Mouse (Mus musculus) T-cell, adult 2 months (primary cell): ENCODE measurements around the gene Egfr.

Source experiments
- DNase-seq: peaks from one replicate; pipeline ENCODE4 v3.0.0; 2022; ENCODE audit warnings: low spot score

The Egfr gene

DNA sequence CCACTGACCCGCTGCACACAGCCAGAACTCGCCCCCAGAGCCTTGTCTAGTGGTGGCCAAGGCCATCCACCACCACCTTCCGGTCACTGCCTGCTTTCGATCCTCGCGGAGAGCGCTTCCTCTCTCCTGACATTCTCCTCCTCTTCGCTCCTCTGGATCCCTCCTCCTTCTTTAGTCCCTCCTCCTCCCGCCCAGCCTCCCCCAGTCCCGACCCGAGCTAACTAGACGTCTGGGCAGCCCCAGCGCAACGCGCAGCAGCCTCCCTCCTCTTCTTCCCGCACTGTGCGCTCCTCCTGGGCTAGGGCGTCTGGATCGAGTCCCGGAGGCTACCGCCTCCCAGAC, at the start of gene Egfr:
TSS of gene Egfr (plus strand) at position 197 of the 342 bp plus-strand sequence.
- DNase-seq = no peak

DNA sequence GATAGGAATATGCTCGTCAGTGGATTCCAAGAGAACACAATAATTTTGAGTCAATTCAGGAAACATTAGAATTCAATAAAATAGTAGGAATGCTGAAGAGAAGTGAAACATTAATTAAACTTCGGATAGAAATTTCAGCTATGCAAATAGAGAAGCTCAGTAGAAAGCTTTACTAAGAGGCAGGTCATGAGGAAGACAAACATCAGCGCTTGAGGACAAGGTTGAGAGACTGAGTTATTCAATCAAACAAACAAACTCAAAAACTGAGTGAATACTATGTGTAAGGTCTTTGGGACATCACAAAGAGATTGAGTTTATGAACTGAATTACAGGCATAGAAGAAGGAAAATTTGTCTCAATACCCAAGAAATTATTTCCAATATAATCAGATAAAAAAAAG, 48.8 kb upstream of the Egfr start:
- no peak for DNase-seq

DNA sequence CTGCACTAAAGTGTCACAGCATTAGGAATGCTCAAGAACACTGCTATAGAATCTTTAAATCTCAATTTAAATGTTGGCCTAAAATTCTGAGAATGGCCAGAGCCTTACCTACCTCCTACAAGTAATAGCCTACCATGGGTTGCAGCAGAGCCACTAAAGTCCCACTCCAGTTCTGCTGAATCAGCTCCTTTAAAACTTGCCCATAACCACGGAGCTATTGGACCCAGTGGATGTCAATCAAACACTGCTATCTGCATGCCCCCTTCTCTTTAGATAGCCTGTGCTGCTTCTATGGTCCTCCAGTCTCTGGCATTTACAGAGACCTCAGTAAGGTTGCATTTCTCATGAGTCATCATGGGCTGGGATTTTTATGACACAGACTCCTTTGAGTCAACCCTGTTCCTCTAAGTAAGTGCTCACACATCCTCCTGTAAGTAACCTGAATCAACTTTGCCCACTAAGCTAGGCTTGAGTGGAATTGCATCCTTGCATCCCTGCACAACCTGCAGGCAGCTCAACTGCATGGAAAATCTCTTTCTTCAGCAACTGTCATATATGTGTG, 16.8 kb upstream of the Egfr start:
- DNase-seq = no peak

DNA sequence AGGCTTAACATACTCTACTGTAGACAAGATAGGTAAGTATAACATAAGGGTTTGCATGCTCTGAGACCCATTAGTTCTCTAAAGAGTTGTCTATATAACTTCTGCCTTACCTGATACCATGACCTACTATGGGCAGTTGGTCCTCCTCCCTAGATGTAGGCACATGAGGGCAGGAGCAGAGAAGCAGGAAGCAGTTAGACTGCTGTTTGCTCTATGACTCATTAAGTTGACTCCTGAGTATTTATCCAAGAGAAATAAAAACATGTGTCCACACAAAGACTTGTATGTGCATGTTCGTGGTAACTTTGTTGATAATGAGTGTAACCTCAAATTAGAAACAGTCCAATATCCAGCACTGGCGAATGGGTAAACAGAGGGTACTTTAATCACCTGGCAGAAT, 14.7 kb upstream of the Egfr start:
- no peak for DNase-seq

DNA sequence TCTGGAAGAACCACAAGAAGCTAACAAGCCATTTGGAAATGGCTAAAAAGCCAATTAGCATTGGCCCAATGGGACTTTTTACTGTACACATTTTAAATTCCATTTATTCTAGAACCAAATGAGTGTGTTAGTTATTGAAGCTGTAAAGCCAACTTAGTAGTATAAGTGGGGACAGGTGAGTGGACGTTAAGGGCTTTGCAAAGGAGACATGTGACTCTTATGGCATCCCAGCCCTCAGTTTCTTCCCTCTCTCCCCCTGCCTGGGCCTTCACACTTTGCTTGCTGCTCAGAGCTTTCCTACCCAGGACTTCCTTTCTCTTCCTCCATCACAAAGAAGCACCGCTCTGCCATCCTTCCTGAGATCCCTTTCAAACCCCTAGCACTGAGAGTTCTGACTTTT, 13.3 kb upstream of the Egfr start:
- no peak for DNase-seq

DNA sequence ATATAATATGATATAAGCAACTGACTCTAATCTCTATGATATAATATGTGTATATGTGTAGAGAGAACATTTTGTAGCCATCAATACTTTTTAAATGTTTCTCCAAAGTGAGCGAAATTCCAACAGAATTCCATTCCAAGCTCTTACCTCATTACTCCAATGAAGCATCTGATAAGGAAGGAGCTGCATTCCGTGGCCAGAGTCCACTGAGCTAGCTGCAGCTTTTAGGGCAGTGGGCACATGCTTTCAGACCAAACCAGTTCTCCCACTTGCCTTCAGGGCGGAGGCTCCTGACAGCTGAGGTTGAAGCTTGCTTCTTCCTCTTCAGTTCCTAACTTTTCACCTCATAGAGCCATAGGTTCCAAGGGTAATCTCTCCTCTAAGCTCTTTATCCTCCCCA, 12.8 kb upstream of the Egfr start:
- DNase-seq = no peak

DNA sequence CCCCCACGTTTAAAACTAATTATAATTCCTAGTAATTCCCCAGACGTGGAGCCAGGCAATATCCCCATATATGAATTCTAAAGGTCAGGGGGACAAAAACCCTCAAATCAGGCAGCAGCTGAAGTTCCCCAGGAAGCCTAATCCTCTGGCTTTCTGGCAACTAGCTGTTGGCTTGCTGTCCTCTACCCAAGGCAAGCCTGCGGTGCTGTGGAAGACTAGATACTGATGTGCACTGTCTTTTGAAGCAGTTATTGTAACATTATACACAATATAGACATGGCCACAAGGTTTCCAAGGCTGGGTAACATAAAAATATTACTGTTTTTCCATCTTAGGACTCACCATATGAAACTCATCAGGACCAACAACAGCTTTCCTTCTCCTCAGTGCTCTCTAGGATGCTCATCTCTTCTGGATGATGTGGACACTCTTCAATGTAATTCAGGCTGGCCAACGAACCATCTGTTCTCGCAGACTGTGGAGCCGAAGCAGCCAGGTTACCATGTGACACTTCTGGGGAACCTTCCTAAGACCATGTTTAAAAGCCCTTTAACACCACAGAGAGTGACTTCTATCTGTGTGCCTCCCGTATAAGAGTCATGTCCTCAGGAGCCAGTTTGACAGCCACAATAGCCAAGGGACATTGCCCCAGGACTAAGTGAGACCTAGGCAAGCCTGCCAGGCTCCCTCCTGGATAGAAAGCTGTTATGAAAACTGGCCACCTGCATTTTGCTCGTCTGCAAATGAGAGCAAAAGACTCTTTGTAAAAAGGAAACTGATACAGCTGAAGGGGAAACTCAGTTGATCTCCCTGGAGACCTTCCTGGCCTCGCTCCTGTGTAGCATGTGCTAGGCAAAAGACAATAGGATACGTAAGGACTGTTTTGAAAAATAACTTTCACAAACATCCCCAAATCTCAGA, 11.1 kb upstream of the Egfr start:
- DNase-seq = no peak

DNA sequence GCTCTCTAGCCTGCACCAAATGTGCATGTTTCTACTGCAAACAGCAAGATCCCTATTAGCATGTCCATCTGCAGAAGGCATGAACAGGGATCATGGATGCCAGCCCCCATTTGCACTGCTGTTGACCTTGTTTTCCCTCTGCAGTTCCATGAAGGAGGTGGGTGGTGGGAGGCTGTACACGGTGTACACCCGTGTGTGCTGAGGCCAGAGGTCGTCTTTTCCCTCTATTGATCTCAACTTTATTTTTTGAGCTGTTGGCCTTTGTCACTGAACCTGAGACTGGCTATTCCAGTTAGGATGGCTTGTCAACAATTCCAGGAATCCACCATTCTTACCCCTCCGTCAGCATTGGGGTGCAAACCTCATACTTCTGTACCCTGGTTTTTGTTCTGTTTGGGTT, 9.8 kb upstream of the Egfr start:
- DNase-seq = no peak

DNA sequence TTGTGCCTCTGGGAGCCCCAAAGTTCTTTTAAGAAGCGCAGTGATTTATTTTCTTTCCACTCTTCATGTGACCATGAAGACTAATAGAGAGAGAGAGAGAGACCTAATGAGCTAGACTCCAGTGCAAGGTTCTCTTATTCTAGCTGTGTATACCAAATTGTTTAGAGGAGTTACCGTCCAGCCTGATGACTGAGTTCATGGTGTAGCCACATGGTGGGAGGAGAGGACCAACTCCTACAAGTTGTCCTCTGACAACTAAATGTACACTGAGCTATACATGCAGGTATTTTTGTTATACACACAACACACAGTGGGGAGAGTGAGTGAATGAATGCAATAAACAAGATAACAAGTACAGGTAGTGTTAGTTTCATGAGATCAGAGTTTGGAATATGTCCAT, 9.2 kb upstream of the Egfr start:
- DNase-seq = no peak

DNA sequence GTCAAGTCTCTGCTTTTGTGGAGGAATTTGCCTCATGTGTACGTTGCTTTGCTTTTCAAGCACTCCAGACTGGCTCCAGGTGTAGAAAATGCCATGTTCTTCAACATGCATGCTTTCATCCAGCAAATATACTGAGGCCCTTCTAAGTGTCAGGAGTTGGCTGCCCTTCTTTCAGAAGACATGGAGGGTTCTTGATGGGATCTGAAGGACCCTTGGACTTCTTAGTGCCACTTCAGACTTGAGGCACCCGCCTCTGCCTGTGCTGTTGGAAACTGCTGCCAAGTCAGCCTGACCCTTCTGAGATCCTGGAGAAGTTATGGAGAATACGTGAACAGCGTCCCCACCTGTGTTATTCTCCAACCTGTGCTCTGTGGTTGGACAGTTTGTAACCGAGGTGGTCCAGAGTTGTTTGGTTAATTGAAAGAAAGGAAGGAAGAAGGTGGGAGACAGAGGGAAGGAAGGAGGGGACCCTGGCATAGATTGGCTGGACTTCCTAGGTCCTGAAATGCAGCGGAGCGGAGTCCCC, 483 bp upstream of the Egfr start:
- no peak for DNase-seq

DNA sequence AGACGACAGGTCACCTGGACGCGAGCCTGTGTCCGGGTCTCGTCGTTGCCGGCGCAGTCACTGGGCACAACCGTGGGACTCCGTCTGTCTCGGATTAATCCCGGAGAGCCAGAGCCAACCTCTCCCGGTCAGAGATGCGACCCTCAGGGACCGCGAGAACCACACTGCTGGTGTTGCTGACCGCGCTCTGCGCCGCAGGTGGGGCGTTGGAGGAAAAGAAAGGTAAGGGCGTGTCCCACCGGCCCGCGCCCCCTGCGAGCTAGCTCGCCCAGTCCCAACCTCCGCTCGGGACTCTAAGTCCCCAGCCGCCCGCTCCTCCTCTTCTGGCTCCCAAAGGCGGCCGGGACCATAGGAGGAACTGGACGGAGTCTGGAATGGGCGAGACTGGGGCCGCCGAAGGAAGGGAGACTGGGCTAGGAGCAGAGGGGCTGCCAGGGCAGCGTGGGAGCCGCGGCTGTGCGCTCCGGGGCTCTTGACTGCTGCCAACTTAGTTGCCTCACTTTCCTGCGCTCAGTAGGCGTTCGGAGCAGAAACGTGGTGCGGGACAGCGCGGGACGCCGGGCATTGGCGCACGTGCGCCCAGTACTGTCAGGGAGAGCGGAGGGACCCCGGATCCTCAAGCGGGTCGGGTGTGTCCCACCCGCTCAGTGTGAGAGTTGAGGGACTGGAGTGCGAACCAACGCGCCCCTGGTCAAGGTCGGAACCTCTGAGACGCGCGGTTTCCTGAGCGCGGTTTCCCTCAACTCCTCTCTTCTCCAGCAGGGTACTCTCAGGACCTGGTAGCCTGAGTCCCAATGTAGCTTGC, 548 bp downstream of the Egfr start:
- DNase-seq = no peak

DNA sequence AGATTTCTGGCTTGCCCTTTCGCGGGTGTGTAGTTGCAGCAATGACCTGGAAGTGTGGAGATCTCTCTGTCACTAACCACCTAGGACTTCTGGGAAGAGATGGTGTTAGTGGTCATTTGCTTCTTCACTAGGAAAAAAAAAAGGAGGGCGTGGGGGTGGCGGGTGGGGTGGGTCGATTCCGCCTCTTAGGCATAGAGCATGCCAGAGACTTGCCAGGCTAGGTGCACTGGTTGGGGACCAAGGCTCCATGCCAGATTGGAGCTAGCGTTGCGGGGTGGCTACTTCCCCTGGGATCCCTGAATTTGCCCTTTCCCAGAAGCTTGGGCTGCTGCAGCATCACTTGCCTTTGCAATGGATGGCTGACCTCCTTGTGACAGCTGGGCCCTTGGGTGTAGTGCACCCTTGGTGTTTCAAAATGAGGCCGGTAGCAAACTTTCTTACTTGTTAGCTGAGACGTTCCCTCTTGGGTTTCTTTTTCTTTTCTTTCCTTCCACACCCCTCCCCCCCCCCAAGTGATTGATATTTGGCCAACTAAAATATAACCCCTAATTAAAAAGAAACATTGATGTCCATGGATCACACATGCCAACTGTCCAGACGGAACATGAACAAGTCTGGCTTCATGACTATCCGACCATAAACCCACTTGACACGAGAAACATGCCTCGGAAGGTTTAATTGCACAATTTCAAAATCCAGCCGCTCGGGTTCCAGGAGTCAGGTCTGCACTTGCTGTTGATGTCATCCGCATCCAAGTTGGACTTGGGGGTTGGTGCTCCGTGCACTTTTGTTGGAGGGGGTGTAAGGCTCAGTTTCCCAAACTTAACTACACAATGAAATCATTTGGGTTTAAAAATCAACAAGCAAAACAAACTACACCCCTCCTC, 1.4 kb downstream of the Egfr start:
- no peak for DNase-seq

DNA sequence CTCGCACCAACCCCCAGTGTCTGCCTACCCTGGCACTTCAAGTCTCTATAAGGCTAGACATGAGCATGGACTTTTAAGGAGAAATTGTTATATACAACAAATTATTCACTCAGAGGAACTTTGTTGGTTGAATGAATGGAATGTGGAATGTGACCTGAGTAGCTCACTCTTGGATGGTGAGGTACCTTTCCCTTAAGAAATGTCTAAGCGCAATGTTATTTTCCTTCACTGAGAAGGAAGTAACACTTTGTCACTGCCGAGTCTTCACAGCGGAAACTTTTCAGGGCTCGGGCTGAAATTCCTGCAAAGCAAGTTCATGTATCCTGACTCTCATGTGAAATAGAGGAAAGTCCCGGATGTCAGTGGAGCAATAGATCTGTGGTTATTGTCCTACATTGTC, 7.9 kb downstream of the Egfr start:
- DNase-seq = no peak

DNA sequence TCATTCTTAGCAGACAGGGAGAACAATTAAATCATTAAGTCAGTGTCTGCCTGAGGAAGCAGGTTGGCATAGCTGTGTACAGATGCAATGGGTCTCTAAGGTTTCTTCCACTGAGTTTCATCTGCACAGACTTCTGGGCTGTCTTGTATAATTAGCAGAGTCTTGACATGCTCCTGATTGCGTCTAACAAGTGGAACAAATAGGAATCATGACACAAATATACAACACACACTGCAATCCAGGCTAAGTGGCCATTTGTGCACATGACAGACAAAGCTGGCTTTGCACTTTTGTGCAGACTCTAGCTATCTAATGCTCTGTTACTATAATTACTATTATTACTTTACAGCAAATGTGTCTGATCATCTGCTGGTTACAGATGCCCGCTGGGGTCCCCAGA, 9.2 kb downstream of the Egfr start:
- no peak for DNase-seq

DNA sequence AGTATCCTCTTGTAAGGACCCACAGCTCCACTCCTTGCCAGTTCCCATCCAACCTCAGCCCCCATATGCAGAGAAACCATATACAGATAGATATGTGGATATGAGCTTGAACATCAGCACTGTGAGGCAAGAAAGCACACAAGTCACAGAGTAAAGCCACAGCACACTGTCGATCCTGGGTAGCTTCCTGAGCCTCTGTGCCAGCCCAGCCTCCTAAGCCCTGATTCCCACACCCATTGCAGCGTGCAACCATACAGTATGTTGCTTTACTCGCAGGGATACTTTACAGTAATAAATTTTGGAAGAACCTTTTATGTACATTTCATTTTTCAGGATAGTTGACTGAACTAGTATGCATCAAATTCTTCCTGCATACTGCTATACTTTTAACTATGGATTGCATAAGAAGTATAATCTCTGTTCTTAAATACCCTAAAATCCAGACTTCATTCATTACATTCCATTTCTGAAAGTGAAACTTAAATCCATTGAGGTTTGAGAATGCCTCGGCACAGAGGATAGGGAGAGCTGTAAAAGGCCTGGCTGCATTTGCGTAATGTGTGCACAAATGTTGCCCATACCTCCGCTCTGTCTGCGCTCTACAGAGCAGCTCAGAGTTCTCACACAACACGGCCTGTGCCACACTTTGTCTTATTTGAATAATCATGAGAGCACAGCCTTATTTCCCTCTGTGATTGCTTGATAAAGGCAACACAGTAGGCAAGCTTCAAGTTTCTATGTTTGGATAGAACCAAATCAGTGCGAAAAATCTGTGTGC, 14.2 kb downstream of the Egfr start:
- DNase-seq = no peak

DNA sequence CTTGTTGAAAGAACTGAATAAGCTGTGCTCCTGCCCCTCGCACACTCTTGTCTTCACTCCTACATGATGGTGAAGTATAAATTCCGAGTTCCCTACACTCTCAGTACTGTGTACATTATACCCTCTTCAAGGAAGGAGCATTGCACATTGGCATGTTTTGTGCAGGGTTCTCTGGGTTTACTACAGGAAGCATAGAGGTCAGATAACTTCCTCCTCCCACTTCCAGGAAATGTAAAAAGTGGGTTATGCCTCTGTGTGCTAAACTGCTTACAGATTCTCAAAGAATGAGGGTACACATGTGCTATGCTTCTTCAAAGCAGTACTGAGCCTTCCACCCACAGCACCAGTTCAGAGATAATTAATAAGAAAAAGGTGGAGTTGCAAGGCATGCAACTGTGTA, 16.0 kb downstream of the Egfr start:
- no peak for DNase-seq

DNA sequence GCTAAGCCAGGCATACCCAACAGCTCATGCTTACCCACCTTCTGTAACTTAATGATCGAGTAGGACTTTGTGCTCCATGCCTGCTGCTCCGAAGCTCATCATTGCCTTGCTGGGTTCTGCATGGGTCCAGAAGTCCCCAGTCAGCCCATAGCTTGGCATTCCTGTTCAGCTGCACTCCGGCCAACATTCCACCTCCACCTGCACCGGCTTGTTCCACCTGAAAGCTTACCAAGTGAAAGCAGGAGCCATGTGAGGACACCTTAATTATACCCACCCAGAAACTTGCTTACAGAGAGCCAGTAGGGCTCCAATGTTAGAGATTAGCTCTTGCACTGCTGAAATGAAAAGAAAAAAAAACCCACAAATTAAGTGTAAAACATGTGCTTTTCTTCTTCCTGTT, 17.3 kb downstream of the Egfr start:
- DNase-seq = no peak

DNA sequence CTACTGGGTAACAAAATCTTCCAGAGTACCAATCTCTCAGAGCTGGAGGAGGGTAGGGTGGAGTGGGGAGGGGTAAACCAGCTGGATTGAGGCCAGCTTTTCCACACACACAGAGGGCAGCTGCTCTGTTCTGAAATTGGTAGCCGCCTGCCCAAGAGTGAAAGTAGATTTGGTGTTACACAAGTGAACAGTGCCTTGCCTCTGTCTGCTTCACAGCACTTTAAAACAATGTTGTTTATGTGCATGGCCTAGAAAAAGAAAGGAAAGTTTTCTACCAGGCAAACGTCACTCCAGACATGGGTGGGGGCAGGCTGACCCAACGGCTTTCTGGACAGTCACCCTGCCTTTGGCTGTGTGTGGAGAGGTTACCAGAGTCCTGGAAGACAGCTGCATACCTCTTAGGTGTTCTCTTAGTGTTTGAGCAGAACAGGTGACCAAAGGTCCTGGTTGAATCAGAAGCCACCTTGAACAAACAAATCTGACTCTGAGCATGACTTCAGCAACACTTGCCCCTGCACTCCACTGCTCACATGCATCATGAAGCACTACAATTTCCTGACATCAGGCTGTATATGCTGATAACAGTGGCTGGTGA, 17.8 kb downstream of the Egfr start:
- DNase-seq = no peak

DNA sequence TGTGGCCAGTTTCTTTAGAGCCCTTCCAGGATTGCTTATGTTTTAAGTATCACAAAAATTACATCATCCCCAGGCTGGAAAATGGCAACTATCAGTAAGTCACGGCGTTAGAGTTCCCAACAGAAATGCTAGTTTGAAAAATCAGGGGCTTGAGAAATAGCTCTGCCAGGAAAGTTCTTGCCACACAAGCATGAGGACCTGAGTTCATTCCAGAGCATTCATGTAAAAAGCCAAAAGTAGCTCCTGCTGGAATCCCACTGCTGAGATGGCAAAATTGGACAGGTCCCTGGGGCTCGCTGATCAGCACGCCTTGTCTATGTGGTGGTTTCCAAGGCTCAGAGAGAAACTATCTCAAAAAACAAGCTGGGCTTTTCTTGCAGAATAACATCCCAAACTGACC, 19.0 kb downstream of the Egfr start:
- no peak for DNase-seq

DNA sequence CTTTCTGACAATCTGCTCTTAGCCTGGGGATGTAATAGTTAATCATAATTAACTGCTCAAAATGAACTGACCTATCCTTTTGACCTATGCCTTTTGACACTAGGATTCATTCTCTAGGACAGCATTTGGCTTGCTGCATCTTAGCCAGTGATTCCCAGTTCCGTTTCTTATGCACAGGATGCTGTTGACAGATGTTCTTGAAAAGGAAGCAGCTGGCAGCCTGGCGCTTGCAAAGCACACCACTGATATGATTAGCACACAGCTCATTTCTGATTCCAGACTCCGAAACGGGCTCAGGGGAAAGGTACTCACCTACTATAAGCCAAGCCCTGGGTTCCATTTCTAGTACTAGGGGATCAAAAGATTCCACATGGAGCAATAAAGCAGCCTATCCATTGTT, 20.7 kb downstream of the Egfr start:
- no peak for DNase-seq

DNA sequence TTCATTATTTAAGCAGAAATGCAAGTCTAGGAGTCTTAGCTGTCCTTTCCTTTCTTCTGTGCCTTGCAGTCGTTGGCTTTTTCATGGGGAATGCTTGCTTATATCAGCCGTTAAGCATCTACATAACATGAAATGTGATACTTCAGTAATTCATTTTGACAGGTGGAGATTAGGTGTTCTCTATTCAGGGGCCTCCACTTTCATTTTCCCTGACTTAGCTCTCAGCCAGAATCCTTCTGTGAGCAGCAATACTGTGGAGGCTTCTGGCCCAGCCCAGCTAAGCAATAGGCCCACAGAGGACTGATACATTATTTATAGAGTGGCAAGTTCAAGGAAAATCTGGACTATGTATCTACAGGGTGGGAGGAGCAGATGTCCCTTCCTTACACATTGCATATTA, 25.0 kb downstream of the Egfr start:
- DNase-seq = no peak
